Mouse (Mus musculus) heart, adult 2 months (tissue): ENCODE results near the gene Cib1. TPM values are rescaled to one million over a fixed set of nuclear protein-coding genes. Genes with fewer than 3 reads are reported as not detected.

Experiments
- DNase-seq, 2 experiments: peaks; one replicate each; pipeline ENCODE4 v3.0.0; 2021
- H3K27ac ChIP-seq: fragments of 200-600 bp; 2 replicates; pipeline ENCODE4 v1.8.1; 2022
- H3K27me3 ChIP-seq: fragments of 200-500 bp; 2 replicates; pipeline ENCODE4 v1.6.1; 2012; ENCODE audit warnings: mild to moderate bottlenecking, low read length, inconsistent platforms, mixed read lengths; ENCODE audit not compliant: control insufficient read depth, insufficient read depth
- H3K36me3 ChIP-seq: fragments of 200-500 bp; 2 replicates; pipeline ENCODE4 v1.6.1; 2012; ENCODE audit warnings: low read length, inconsistent platforms; ENCODE audit not compliant: control insufficient read depth, insufficient read depth
- H3K4me1 ChIP-seq: fragments of 200-500 bp; 2 replicates; pipeline ENCODE4 v1.6.1; 2011; ENCODE audit warnings: low read length; ENCODE audit not compliant: control insufficient read depth, insufficient read depth
- H3K4me3 ChIP-seq: fragments of 200-600 bp; 2 replicates; pipeline ENCODE4 v1.8.1; 2022
- H3K79me2 ChIP-seq: fragments of 200-500 bp; replicated peaks from 2 replicates; pipeline ENCODE4 v1.6.1; 2012; ENCODE audit warnings: mild to moderate bottlenecking, inconsistent platforms, low read length, moderate library complexity, mixed read lengths; ENCODE audit not compliant: control insufficient read depth, insufficient read depth
- H3K9ac ChIP-seq: fragments of 200-500 bp; 2 replicates; pipeline ENCODE4 v1.6.1; 2012; ENCODE audit warnings: low read depth, mild to moderate bottlenecking, control low read depth, inconsistent platforms, low read length, mixed read lengths
- CTCF ChIP-seq: fragments of 200-600 bp; IDR thresholded peaks from 2 replicates; pipeline ENCODE4 v1.8.1; 2022; ENCODE audit warnings: antibody characterized with exemption, mild to moderate bottlenecking, moderate library complexity
- EP300 ChIP-seq: fragments of 200-500 bp; IDR thresholded peaks from 2 replicates; pipeline ENCODE4 v1.6.1; 2011; ENCODE audit warnings: low read depth, low read length, control low read depth; ENCODE audit not compliant: insufficient read depth
- POLR2A ChIP-seq: fragments of 200-500 bp; IDR thresholded peaks from 2 replicates; pipeline ENCODE4 v1.6.1; 2011; ENCODE audit warnings: mild to moderate bottlenecking, low read depth, low read length, control low read depth; ENCODE audit not compliant: insufficient read depth
- WGBS: fragments of 180-500 bp; shearing (Covaris S2); methylation state at CpG from one replicate; pipeline ENCODE4 v1.1.7; 2018; 5-methylcytosine and 5-hydroxymethylcytosine counted together
- intact Hi-C: fragments of 180-260 bp; cut with DNase I; formaldehyde crosslinking; loops from one replicate; pipeline ENCODE4 v1.15.1; 2025
- polyA plus RNA-seq: library from polyadenylated mRNA; depleted of rRNA; stranded (reverse); fragments of >200 nt; gene quantifications from 2 replicates; pipeline ENCODE4 v1.2.3, GENCODE M21; 2012; rRNA removed
- total RNA-seq, 2 experiments: library from RNA; stranded (reverse); gene quantifications; 2 replicates each; pipeline ENCODE4 v1.2.3; 2021

Cib1 gene
- total and polyA plus RNA-seq, 3 experiments = 14.1 to 38.4 (median 16.1) TPM

GRCm38 (mm10) chr7:80178037-80178729 lies 54.4 kb downstream of the Cib1 start:
- no peaks in the 10 kb centered on the region for H3K27me3 ChIP-seq
- H3K9ac ChIP-seq = no peak overlapping the region
- no peak overlapping the region for H3K27ac ChIP-seq
- H3K4me3 ChIP-seq = no peak overlapping the region
- 86% methylated on average over 10 of the region's 10 CpGs for WGBS
- intact Hi-C loops = no loop called here
- no peak for DNase-seq
- no peaks in the 10 kb centered on the region for H3K36me3 ChIP-seq
- H3K79me2 ChIP-seq = no peaks in the 10 kb centered on the region
- no peaks in the 10 kb centered on the region; the same call in 1 of the 2 replicates for H3K4me1 ChIP-seq
- TF ChIP-seq EP300 (no peak), POLR2A (no peak), CTCF (no peak)

GRCm38 (mm10) chr7:80177438-80177837 lies 55.2 kb downstream of the Cib1 start:
- 88% methylated on average over 3 of the region's 3 CpGs for WGBS
- no peak for DNase-seq
- Histone ChIP-seq H3K79me2 (no peaks in the 10 kb centered on the region), H3K27me3 (no peaks in the 10 kb centered on the region), H3K4me3 (no peak overlapping the region), H3K9ac (no peak overlapping the region), H3K4me1 (no peaks in the 10 kb centered on the region; the same call in 1 of the 2 replicates), H3K36me3 (no peaks in the 10 kb centered on the region), H3K27ac (no peak overlapping the region)
- TF ChIP-seq EP300 = no peak
- TF ChIP-seq POLR2A = no peak
- TF ChIP-seq CTCF = no peak
- intact Hi-C loops = no loop called here

Other genes starting within 250 kb of the Cib1 start
- gene Zfp710, start 208.0 kb downstream of the Cib1 start, total RNA-seq = 10 to 100 TPM; 26.9 to 32.2 TPM
- 33.4 and 35.5 TPM in 2 replicates for gene Zfp710, start 208.0 kb downstream of the Cib1 start, polyA plus RNA-seq
- 1,000 to 10,000 TPM; 1,877 to 2,293 TPM for gene Idh2, start 117.4 kb downstream of the Cib1 start, total RNA-seq
- gene Idh2, start 117.4 kb downstream of the Cib1 start, polyA plus RNA-seq = 1,651 and 1,954 TPM in 2 replicates
- 10 to 100 TPM; 10.5 to 11.4 TPM for gene Sema4b, start 46.0 kb downstream of the Cib1 start, total RNA-seq
- 10.5 and 12.3 TPM in 2 replicates for gene Sema4b, start 46.0 kb downstream of the Cib1 start, polyA plus RNA-seq
- 1 to 10 TPM; 1.5 to 2.2 TPM for gene Gdpgp1, start 52 bp upstream of the Cib1 start, total RNA-seq
- gene Gdpgp1, start 52 bp upstream of the Cib1 start, polyA plus RNA-seq = 1.4 and 1.5 TPM in 2 replicates
- under 1 TPM; 0.23 to 0.39 TPM for gene Ttll13, start 13.6 kb upstream of the Cib1 start, total RNA-seq
- 0.20 and 0.23 TPM in 2 replicates for gene Ttll13, start 13.6 kb upstream of the Cib1 start, polyA plus RNA-seq
- 10 to 100 TPM; 22.9 to 27.2 TPM for gene Ngrn, start 28.4 kb upstream of the Cib1 start, total RNA-seq
- gene Ngrn, start 28.4 kb upstream of the Cib1 start, polyA plus RNA-seq = 16.8 and 26.2 TPM in 2 replicates
- 1 to 10 TPM; 6.1 to 6.2 TPM for gene Vps33b, start 36.8 kb upstream of the Cib1 start, total RNA-seq
- 5.1 and 5.2 TPM in 2 replicates for gene Vps33b, start 36.8 kb upstream of the Cib1 start, polyA plus RNA-seq
- gene Prc1, start 61.6 kb upstream of the Cib1 start, total RNA-seq = 1 to 10 TPM in 1 of 2 experiments, under 1 TPM in 1; 0.47 to 1.5 TPM
- gene Prc1, start 61.6 kb upstream of the Cib1 start, polyA plus RNA-seq = 1.1 and 2.8 TPM in 2 replicates
- 1 to 10 TPM; 5.6 to 6.1 TPM for gene Rccd1, start 91.6 kb upstream of the Cib1 start, total RNA-seq
- 7.0 and 7.4 TPM in 2 replicates for gene Rccd1, start 91.6 kb upstream of the Cib1 start, polyA plus RNA-seq
- gene Unc45a, start 108.2 kb upstream of the Cib1 start, total RNA-seq = 10 to 100 TPM; 15.8 to 16.8 TPM
- gene Unc45a, start 108.2 kb upstream of the Cib1 start, polyA plus RNA-seq = 23.0 and 24.0 TPM in 2 replicates
- gene Hddc3, start 110.3 kb upstream of the Cib1 start, total RNA-seq = 10 to 100 TPM; 30.0 to 39.9 TPM
- gene Hddc3, start 110.3 kb upstream of the Cib1 start, polyA plus RNA-seq = 47.7 and 77.5 TPM in 2 replicates
- gene Man2a2, start 138.6 kb upstream of the Cib1 start, total RNA-seq = 10 to 100 TPM; 55.7 to 58.7 TPM
- gene Man2a2, start 138.6 kb upstream of the Cib1 start, polyA plus RNA-seq = 75.8 and 82.4 TPM in 2 replicates
- gene Fes, start 155.1 kb upstream of the Cib1 start, total RNA-seq = 1 to 10 TPM; 8.9 to 9.8 TPM
- 15.4 and 17.3 TPM in 2 replicates for gene Fes, start 155.1 kb upstream of the Cib1 start, polyA plus RNA-seq
- 100 to 1,000 TPM; 108 to 129 TPM for gene Furin, start 172.6 kb upstream of the Cib1 start, total RNA-seq
- gene Furin, start 172.6 kb upstream of the Cib1 start, polyA plus RNA-seq = 64.9 and 79.4 TPM in 2 replicates